Mouse (Mus musculus): ENCODE results near the gene Gm19965.

Gene Gm19965

GRCm38 (mm10) chr1:116802683-116803082 is at the start of gene Gm19965:
Gene Gm19965 (plus strand): TSS chr1:116802983.
- no peak for DNase-seq (ENCODE audit: low spot score)

- no peak for DNase-seq (ENCODE audit: low spot score)
These were observed 20.3 kb upstream of the Gm19965 start for GRCm38 (mm10) chr1:116782471-116782989.
